Mouse (Mus musculus) ES-Bruce4 (cell line): ENCODE measurements around the gene Lpar3.

Source experiments
- CTCF ChIP-seq: IDR thresholded peaks from one replicate; pipeline ENCODE4 v1.8.1; 2011; ENCODE audit warnings: low read depth, low read length
- EP300 ChIP-seq: IDR thresholded peaks from 2 replicates; pipeline ENCODE4 v1.6.1; 2011; ENCODE audit warnings: low read depth, low read length; ENCODE audit not compliant: insufficient read depth
- POLR2A ChIP-seq: IDR thresholded peaks from one replicate; pipeline ENCODE4 v1.8.1; 2011; ENCODE audit warnings: low read length; ENCODE audit not compliant: insufficient read depth

DNA sequence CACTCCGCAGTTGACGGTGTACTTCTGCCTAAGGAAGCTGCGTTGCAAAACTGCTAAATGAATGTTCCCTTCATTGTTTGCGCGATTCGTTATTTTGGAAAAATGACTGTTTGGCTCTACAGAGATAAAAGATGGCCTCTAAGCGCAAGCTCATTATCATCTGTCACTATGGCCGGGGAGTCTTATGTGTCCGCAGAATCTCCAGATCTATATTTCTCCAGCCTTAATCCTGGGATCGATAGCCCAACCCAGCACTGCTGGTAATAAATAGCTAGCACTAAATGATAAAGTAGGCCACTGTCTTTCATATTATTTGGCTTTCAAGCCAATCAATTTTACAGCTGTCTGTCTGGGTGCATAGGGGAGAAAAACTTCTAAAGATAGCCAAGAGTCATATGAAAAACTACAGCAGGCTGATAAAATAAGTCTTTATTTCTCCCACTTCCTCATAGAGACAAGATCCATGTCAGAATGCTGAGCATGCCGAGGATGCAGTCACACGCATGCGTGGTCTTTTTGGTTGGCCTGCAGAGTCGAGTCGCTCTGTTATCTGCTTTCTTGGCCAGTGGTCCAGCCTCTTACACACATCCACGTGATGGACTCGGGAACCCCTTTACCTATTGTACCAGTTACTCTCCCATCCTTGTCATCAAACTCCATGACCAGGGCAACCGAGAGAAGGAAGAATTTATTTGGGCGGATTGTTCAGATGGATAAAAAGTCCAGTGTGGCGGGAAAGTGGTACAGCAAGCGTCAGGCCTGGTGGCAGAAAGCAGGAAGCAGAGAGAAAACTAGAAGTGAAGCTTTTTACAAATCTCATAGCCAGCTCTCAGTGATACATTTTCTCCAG lies 84.0 kb downstream of the Lpar3 start:
- TF ChIP-seq POLR2A, result no peak
- no peak for TF ChIP-seq EP300
- no peak for TF ChIP-seq CTCF
